Mouse (Mus musculus) liver, embryonic 14.5 days (tissue): ENCODE data around the gene Cdh13. TPM values are rescaled to one million over a fixed set of nuclear protein-coding genes. Genes with fewer than 3 reads are reported as not detected.

Source experiments
- ATAC-seq: fragments of 200-750 bp; cut with Nextera tagmentation; 2 replicates; pipeline ENCODE4 v1.8.0; 2017; ENCODE audit warnings: moderate number of reproducible peaks, mild to moderate bottlenecking, moderate library complexity; ENCODE audit not compliant: insufficient read depth
- DNase-seq, 3 experiments: peaks; one replicate each; pipeline ENCODE4 v3.0.0-alpha.2; 2012 to 2013; ENCODE audit warnings: low read depth in 3 of 3, low spot score in 3 of 3
- H3K27ac ChIP-seq: fragments of 300-500 bp; sonication (generic); 2 replicates; pipeline ENCODE4 v1.5.1; 2014; ENCODE audit warnings: moderate library complexity, mild to moderate bottlenecking, control low read depth, inconsistent platforms
- H3K27me3 ChIP-seq: fragments of 300-500 bp; sonication (generic); 2 replicates; pipeline ENCODE4 v1.6.1; 2014; ENCODE audit warnings: mild to moderate bottlenecking, low read length, moderate library complexity; ENCODE audit not compliant: control insufficient read depth, insufficient read depth
- H3K36me3 ChIP-seq: fragments of 300-500 bp; sonication (generic); replicated peaks from 2 replicates; pipeline ENCODE4 v1.6.1; 2014; ENCODE audit warnings: low read depth; ENCODE audit not compliant: control insufficient read depth, insufficient read depth
- H3K4me1 ChIP-seq, 2 experiments: fragments of 200-500 bp in 1 of 2; fragments of 300-500 bp in 1 of 2; sonication (generic) in 1 of 2; replicated peaks; 2 replicates each; pipeline ENCODE4 v1.6.1; 2012 to 2014; ENCODE audit warnings: antibody characterized with exemption in 1 of 2, inconsistent platforms in 1 of 2, low read length in 1 of 2; ENCODE audit not compliant: control insufficient read depth in 2 of 2, insufficient read depth in 2 of 2
- H3K4me2 ChIP-seq: fragments of 300-500 bp; sonication (generic); 2 replicates; pipeline ENCODE4 v1.6.1; 2014; ENCODE audit warnings: low read depth, mild to moderate bottlenecking, control low read depth, moderate library complexity
- H3K4me3 ChIP-seq, 2 experiments: fragments of 200-500 bp in 1 of 2; fragments of 300-500 bp in 1 of 2; sonication (generic) in 1 of 2; 2 replicates each; pipeline ENCODE4 v1.5.1; 2012 to 2014; ENCODE audit warnings: low read depth in 2 of 2, low read length in 2 of 2, mild to moderate bottlenecking in 2 of 2, control low read depth in 1 of 2, inconsistent platforms in 1 of 2, moderate library complexity in 1 of 2; ENCODE audit not compliant: insufficient read depth in 1 of 2
- H3K9ac ChIP-seq: fragments of 300-500 bp; sonication (generic); replicated peaks from 2 replicates; pipeline ENCODE4 v1.6.1; 2014; ENCODE audit warnings: mild to moderate bottlenecking, control low read depth, moderate library complexity
- H3K9me3 ChIP-seq: fragments of 300-500 bp; sonication (generic); 2 replicates; pipeline ENCODE4 v1.6.1; 2016; ENCODE audit warnings: low read length, mixed read lengths; ENCODE audit not compliant: control insufficient read depth
- CTCF ChIP-seq: IDR thresholded peaks from 2 replicates; pipeline ENCODE4 v1.5.1; 2016; ENCODE audit warnings: antibody characterized with exemption, low read depth, control low read depth
- EP300 ChIP-seq: IDR thresholded peaks from 2 replicates; pipeline ENCODE4 v1.6.1; 2016; ENCODE audit warnings: antibody characterized with exemption, low read depth
- WGBS: fragments of 180-500 bp; shearing (Covaris S2); extraction: QIAGEN DNeasy Blood & Tissue Kit; methylation state at CpG from one replicate; pipeline ENCODE4 v1.1.7; 2014; ENCODE audit not compliant: insufficient replicate concordance; 5-methylcytosine and 5-hydroxymethylcytosine counted together
- polyA plus RNA-seq, 2 experiments: library from polyadenylated mRNA; depleted of rRNA in 1 of 2; stranded (reverse) in 1 of 2; unstranded in 1 of 2; fragments of >200 nt; fragmentation: Nextera tagmentation in 1 of 2; extraction: Ambion mirVana in 1 of 2; gene quantifications; 2 replicates each; pipeline versions ENCODE4 v1.2.1 to v1.2.3; 2012 to 2014

The Cdh13 gene
- polyA plus RNA-seq, 2 experiments = 0.15 to 0.43 TPM

DNA sequence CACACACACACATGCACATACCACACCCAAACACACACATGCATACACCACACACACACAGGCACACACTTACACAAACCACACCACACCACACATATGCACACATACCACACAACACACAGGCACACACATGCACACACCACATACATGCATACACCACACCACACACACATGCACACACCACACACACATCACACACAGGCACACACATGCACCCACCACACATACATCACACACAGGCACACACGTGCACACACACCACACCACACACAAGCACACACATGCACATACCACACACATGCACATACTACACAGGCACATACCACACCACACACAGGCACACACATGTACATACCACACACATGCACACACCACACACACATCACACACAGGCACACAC is 991.9 kb downstream of the Cdh13 start:
- 54% methylated on average over 1 of the region's 1 CpGs for WGBS
- no peaks in the 10 kb centered on the region for H3K4me1 ChIP-seq
- DNase-seq (no peak), ATAC-seq (no peak)
- no peak overlapping the region for H3K4me2 ChIP-seq
- no peak overlapping the region for H3K27ac ChIP-seq
- no peak for TF ChIP-seq EP300
- no peak for TF ChIP-seq CTCF
- H3K9ac ChIP-seq = no peak overlapping the region
- H3K27me3 ChIP-seq = no peaks in the 10 kb centered on the region
- H3K9me3 ChIP-seq = no peaks in the 10 kb centered on the region
- H3K4me3 ChIP-seq = no peak overlapping the region
- H3K36me3 ChIP-seq = no peaks in the 10 kb centered on the region

DNA sequence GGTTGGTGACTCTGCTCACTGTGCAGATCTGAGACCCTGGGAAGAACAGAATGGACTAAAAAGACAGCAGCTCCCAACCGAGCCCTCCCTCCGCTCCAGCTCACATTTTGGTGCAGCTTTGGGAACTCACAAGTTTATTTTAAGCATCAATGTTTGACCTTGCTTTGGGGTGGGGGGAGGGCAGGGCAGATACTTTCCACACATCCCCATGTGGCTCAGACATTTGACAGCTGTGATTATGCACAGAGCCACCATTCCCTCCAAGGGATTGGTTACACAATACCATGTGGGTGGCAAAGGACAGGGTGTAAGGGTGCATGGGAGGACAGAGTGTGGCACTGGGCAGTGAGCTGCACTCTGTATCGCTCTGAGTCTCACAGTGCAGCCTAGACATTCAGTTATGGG is 993.5 kb downstream of the Cdh13 start:
- TF ChIP-seq CTCF (no peak), EP300 (no peak)
- Histone ChIP-seq H3K4me2 (no peak overlapping the region), H3K4me1 (no peaks in the 10 kb centered on the region), H3K9ac (no peak overlapping the region), H3K36me3 (no peaks in the 10 kb centered on the region), H3K4me3 (no peak overlapping the region), H3K9me3 (no peaks in the 10 kb centered on the region), H3K27ac (no peak overlapping the region), H3K27me3 (no peaks in the 10 kb centered on the region)
- 55% methylated on average over 3 of the region's 3 CpGs for WGBS
- DNase-seq (no peak), ATAC-seq (no peak)

DNA sequence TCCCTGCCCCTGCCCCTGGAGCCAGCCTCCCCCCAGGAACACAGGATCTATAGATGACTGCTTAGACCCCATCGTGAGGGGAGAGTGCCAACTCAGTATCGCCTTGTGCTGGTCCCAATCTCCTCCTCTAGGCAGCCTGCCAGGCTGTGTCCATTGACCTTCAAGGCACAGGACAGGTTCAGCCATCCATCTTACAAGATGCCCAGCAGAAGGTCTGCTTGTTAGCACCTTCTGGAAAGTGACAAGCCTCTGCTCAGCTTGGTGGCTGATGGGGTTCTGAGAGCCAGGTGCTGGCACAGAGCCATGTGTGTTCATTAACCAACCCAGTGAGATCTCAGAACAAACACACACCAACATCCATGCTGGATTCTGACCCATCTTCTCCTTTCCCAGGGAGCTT is 998.2 kb downstream of the Cdh13 start:
- no peak for DNase-seq
- H3K27me3 ChIP-seq = no peaks in the 10 kb centered on the region
- H3K4me2 ChIP-seq = no peak overlapping the region
- TF ChIP-seq EP300 = no peak
- WGBS = 63% methylated on average over 2 of the region's 2 CpGs
- H3K36me3 ChIP-seq = no peaks in the 10 kb centered on the region
- H3K9me3 ChIP-seq = no peaks in the 10 kb centered on the region
- no peak overlapping the region for H3K4me3 ChIP-seq
- H3K27ac ChIP-seq = no peak overlapping the region
- H3K9ac ChIP-seq = no peak overlapping the region
- ATAC-seq = no peak
- no peaks in the 10 kb centered on the region for H3K4me1 ChIP-seq

- H3K4me1 ChIP-seq = no peaks in the 10 kb centered on the region
- no peaks in the 10 kb centered on the region for H3K36me3 ChIP-seq
- WGBS = 65% methylated on average over 9 of the region's 9 CpGs
- no peak overlapping the region for H3K9ac ChIP-seq
- no peaks in the 10 kb centered on the region for H3K9me3 ChIP-seq
- H3K4me2 ChIP-seq = no peak overlapping the region
- H3K27me3 ChIP-seq = no peaks in the 10 kb centered on the region
- ATAC-seq (no peak), DNase-seq (no peak)
- TF ChIP-seq EP300 = no peak
- TF ChIP-seq CTCF = no peak
- no peak overlapping the region for H3K4me3 ChIP-seq
- H3K27ac ChIP-seq = no peak overlapping the region
Measured at GRCm38 (mm10) chr8:119284516-119284915, 1001.0 kb downstream of the Cdh13 start.

DNA sequence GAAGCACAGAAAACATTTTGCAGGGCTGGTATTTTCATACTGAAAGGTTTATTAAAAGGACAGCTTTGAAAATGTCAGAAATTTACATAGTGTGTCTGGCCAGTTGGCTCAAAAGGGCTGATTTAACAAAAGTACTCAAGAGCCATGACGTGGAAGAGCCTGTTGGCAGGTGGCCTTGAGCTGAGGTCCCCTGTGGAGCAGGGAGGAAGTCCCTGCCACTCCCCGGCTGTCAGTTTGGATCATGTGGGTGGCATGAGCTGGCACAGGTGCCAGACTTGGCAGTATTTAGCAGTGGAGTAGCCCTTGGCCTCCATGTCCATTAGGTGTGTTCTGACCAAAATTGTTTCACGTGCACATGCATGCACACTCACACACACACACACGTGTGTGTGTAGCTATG is 1001.4 kb downstream of the Cdh13 start:
- WGBS = 55% methylated on average over 4 of the region's 4 CpGs
- no peak overlapping the region for H3K4me2 ChIP-seq
- ATAC-seq = no peak
- H3K36me3 ChIP-seq = no peaks in the 10 kb centered on the region
- no peaks in the 10 kb centered on the region for H3K27me3 ChIP-seq
- DNase-seq = no peak
- no peak overlapping the region for H3K27ac ChIP-seq
- H3K9me3 ChIP-seq = no peaks in the 10 kb centered on the region
- no peak overlapping the region for H3K9ac ChIP-seq
- no peaks in the 10 kb centered on the region for H3K4me1 ChIP-seq
- no peak overlapping the region for H3K4me3 ChIP-seq
- TF ChIP-seq EP300 (no peak), CTCF (no peak)
